Mouse (Mus musculus) CH12.LX (cell line): ENCODE data around the gene Lrrc42. TPM values are rescaled to one million over a fixed set of nuclear protein-coding genes. Genes with fewer than 3 reads are reported as not detected.

Source experiments
- DNase-seq: peaks from one replicate; pipeline ENCODE4 v3.0.0-alpha.2; 2013; ENCODE audit errors: extremely low read depth
- H3K27ac ChIP-seq: 2 replicates; pipeline ENCODE4 v1.5.1; 2012; ENCODE audit warnings: low read depth, mild to moderate bottlenecking, control low read depth, moderate library complexity; ENCODE audit not compliant: insufficient read depth
- H3K27me3 ChIP-seq: replicated peaks from 2 replicates; pipeline ENCODE3; 2012; ENCODE audit warnings: inconsistent platforms
- H3K36me3 ChIP-seq, 2 experiments: replicated peaks in 1 of 2; 2 replicates each; pipeline versions ENCODE3 to v1.6.1; 2012; ENCODE audit warnings: inconsistent platforms in 1 of 2, low read length in 1 of 2, mild to moderate bottlenecking in 1 of 2, mixed read lengths in 1 of 2, moderate library complexity in 1 of 2; ENCODE audit not compliant: control insufficient read depth in 1 of 2, insufficient read depth in 1 of 2
- H3K4me1 ChIP-seq, 2 experiments: 2 replicates each; pipeline ENCODE4 v1.6.1; 2012; ENCODE audit warnings: inconsistent platforms in 1 of 2, moderate library complexity in 1 of 2; ENCODE audit not compliant: insufficient read depth in 2 of 2, control insufficient read depth in 1 of 2
- H3K4me2 ChIP-seq: 2 replicates; pipeline ENCODE4 v1.6.1; 2012; ENCODE audit warnings: low read depth, mild to moderate bottlenecking, control low read depth; ENCODE audit not compliant: poor library complexity, insufficient read depth, severe bottlenecking
- H3K4me3 ChIP-seq, 3 experiments: fragments of 150-350 bp in 1 of 3; sonication (generic) in 1 of 3; replicated peaks in 1 of 3; 2 replicates each; pipeline versions ENCODE3 to v1.5.1; 2011 to 2012; ENCODE audit warnings: low read depth in 2 of 3, low read length in 2 of 3, mild to moderate bottlenecking in 2 of 3, moderate library complexity in 2 of 3, control low read depth in 1 of 3, improper control_type of control experiment in 1 of 3, inconsistent platforms in 1 of 3, mixed read lengths in 1 of 3; ENCODE audit not compliant: poor library complexity in 1 of 3
- H3K79me2 ChIP-seq: replicated peaks from 2 replicates; pipeline ENCODE4 v1.6.1; 2012; ENCODE audit warnings: mild to moderate bottlenecking, moderate library complexity; ENCODE audit not compliant: control insufficient read depth, poor library complexity, insufficient read depth, severe bottlenecking; ENCODE audit errors: extremely low read depth
- H3K9ac ChIP-seq: 2 replicates; pipeline ENCODE4 v1.6.1; 2012; ENCODE audit warnings: low read depth, mild to moderate bottlenecking, control low read depth, moderate library complexity; ENCODE audit not compliant: insufficient read depth
- H3K9me3 ChIP-seq: replicated peaks from 2 replicates; pipeline ENCODE3; 2012; ENCODE audit warnings: low read length, inconsistent platforms, mixed read lengths
- CHD2 ChIP-seq: IDR thresholded peaks from 2 replicates; pipeline ENCODE4 v1.6.1; 2011; ENCODE audit warnings: low read length, improper control_type of control experiment
- CTCF ChIP-seq, 2 experiments: IDR thresholded peaks in 1 of 2; conservative IDR thresholded peaks in 1 of 2; 2 replicates each; pipeline ENCODE4 v1.5.1; 2011 to 2012; ENCODE audit warnings: low read depth in 2 of 2, low read length in 2 of 2, improper control_type of control experiment in 1 of 2, inconsistent platforms in 1 of 2, mild to moderate bottlenecking in 1 of 2, moderate library complexity in 1 of 2
- ETS1 ChIP-seq: conservative IDR thresholded peaks from 2 replicates; pipeline ENCODE4 v1.6.1; 2012; ENCODE audit warnings: low read depth, mild to moderate bottlenecking, inconsistent platforms, low read length, improper control_type of control experiment, moderate library complexity
- JUN ChIP-seq: IDR thresholded peaks from 2 replicates; pipeline ENCODE4 v1.6.1; 2011; ENCODE audit warnings: low read depth, mild to moderate bottlenecking, low read length, improper control_type of control experiment, moderate library complexity; ENCODE audit not compliant: insufficient read depth
- JUND ChIP-seq: conservative IDR thresholded peaks from 2 replicates; pipeline ENCODE4 v1.6.1; 2011; ENCODE audit warnings: low read depth, low read length, improper control_type of control experiment
- MAFK ChIP-seq: IDR thresholded peaks from 2 replicates; pipeline ENCODE4 v1.6.1; 2011; ENCODE audit warnings: low read length, improper control_type of control experiment; ENCODE audit not compliant: insufficient replicate concordance
- MEF2A ChIP-seq: IDR thresholded peaks from 2 replicates; pipeline ENCODE4 v1.6.1; 2014; ENCODE audit warnings: low read depth, mild to moderate bottlenecking, inconsistent platforms, low read length, improper control_type of control experiment, borderline replicate concordance
- MYC ChIP-seq: IDR thresholded peaks from 2 replicates; pipeline ENCODE4 v1.6.1; 2011; ENCODE audit warnings: low read depth, mild to moderate bottlenecking, improper control_type of control experiment, low read length
- NRF1 ChIP-seq: IDR thresholded peaks from 2 replicates; pipeline ENCODE4 v1.6.1; 2014; ENCODE audit warnings: low read depth, mild to moderate bottlenecking, inconsistent platforms, low read length, improper control_type of control experiment, moderate library complexity
- PAX5 ChIP-seq: IDR thresholded peaks from 2 replicates; pipeline ENCODE4 v1.6.1; 2012; ENCODE audit warnings: low read length, inconsistent platforms, mixed read lengths
- RAD21 ChIP-seq: IDR thresholded peaks from 2 replicates; pipeline ENCODE4 v1.6.1; 2011; ENCODE audit warnings: low read depth, mild to moderate bottlenecking, low read length, improper control_type of control experiment, moderate library complexity
- SIN3A ChIP-seq: IDR thresholded peaks from 2 replicates; pipeline ENCODE4 v1.6.1; 2012; ENCODE audit warnings: low read length, improper control_type of control experiment, inconsistent platforms
- TBP ChIP-seq: conservative IDR thresholded peaks from 2 replicates; pipeline ENCODE4 v1.6.1; 2011; ENCODE audit warnings: low read depth, low read length, improper control_type of control experiment
- UBTF ChIP-seq: IDR thresholded peaks from 2 replicates; pipeline ENCODE4 v1.6.1; 2012; ENCODE audit warnings: low read depth, mild to moderate bottlenecking, inconsistent platforms, low read length, improper control_type of control experiment, moderate library complexity
- USF1 ChIP-seq: IDR thresholded peaks from 2 replicates; pipeline ENCODE4 v1.6.1; 2014; ENCODE audit warnings: low read depth, mild to moderate bottlenecking, inconsistent platforms, low read length, improper control_type of control experiment
- USF2 ChIP-seq: conservative IDR thresholded peaks from 2 replicates; pipeline ENCODE4 v1.6.1; 2011; ENCODE audit warnings: low read depth, low read length, improper control_type of control experiment
- ZC3H11A ChIP-seq: IDR thresholded peaks from 2 replicates; pipeline ENCODE4 v1.6.1; 2012; ENCODE audit warnings: low read depth, mild to moderate bottlenecking, inconsistent platforms, low read length, improper control_type of control experiment
- dilution Hi-C: fragments of 300-500 bp; cut with MboI; formaldehyde crosslinking; loops from 2 replicates; pipeline ENCODE4 v1.14.3; 2020; ENCODE audit warnings: low sequenced_read_pairs; ENCODE audit not compliant: extremely low pct_unique_long_range_greater_than_20kb, extremely low pct_ligation_motif_present
- in situ Hi-C: fragments of 300-500 bp; cut with MboI; formaldehyde crosslinking; loops from 3 replicates; pipeline ENCODE4 v1.14.3; 2019; ENCODE audit warnings: low sequenced_read_pairs, low pct_ligation_motif_present, low pct_unique_long_range_greater_than_20kb, mixed read lengths
- polyA plus RNA-seq: library from polyadenylated mRNA; unstranded; fragments of >175 nt; gene quantifications from 2 replicates; pipeline ENCODE4 v1.2.1, GENCODE M21; 2012; ENCODE audit warnings: low read depth; ENCODE audit not compliant: insufficient read length
- total RNA-seq, 2 experiments: library from RNA; depleted of rRNA; stranded (reverse); fragments of 300-350 nt in 1 of 2; fragments of >200 nt in 1 of 2; gene quantifications; 2 replicates each; pipeline ENCODE4 v1.2.3; 2012 to 2014

The Lrrc42 gene
- total and polyA plus RNA-seq, 3 experiments = 13.0 to 48.2 (median 24.9) TPM

GRCm38 (mm10) chr4:107232219-107232618 is 21.1 kb downstream of the Lrrc42 start:
- Histone ChIP-seq H3K4me2 (no peak overlapping the region), H3K9ac (no peak overlapping the region), H3K9me3 (no peaks in the 10 kb centered on the region), H3K27ac (no peak overlapping the region), H3K4me1 (no peaks in the 10 kb centered on the region), H3K27me3 (no peaks in the 10 kb centered on the region), H3K4me3 (no peak overlapping the region), H3K36me3 (peaks cover 23 to 56% of the 10 kb centered on the region in 2 experiments), H3K79me2 (no peaks in the 10 kb centered on the region)
- in situ Hi-C loops = no loop called here
- TF ChIP-seq MEF2A (no peak), PAX5 (no peak), USF1 (no peak), RAD21 (no peak), CHD2 (no peak), NRF1 (no peak), CTCF (conservative IDR thresholded peaks at IDR 0.05 in 1 of 2, IDR thresholded peaks at IDR 0.05 in 1 of 2; ENCODE audit: low read depth in 2 of 2, low read length in 2 of 2) (no peak), JUN (no peak), ETS1 (no peak), USF2 (no peak), TBP (no peak), SIN3A (no peak), MAFK (no peak), UBTF (no peak), ZC3H11A (no peak), MYC (no peak)
- dilution Hi-C loops = no loop called here
- DNase-seq = no peak

- Histone ChIP-seq H3K9ac (no peak overlapping the region), H3K27me3 (no peaks in the 10 kb centered on the region), H3K4me1 (no peaks in the 10 kb centered on the region), H3K36me3 (peaks cover 0 to 8% of the 10 kb centered on the region in 2 experiments), H3K27ac (no peak overlapping the region), H3K9me3 (no peaks in the 10 kb centered on the region), H3K79me2 (no peaks in the 10 kb centered on the region), H3K4me2 (no peak overlapping the region), H3K4me3 (no peak overlapping the region)
- peak; percentile 8 for DNase-seq
- dilution Hi-C loops = no loop called here
- TF ChIP-seq ETS1 (no peak), JUND (no peak), USF2 (no peak), MYC (no peak), NRF1 (no peak)
- in situ Hi-C loops = no loop called here
These were observed 27.0 kb downstream of the Lrrc42 start for GRCm38 (mm10) chr4:107226313-107226712.
